Mouse (Mus musculus) kidney, adult 2 months (tissue): ENCODE measurements around the gene Eef1akmt1.

Source experiments
- CTCF ChIP-seq: fragments of 200-500 bp; conservative IDR thresholded peaks from 2 replicates; pipeline ENCODE4 v1.5.1; 2011; ENCODE audit warnings: low read depth, mild to moderate bottlenecking, control low read depth, low read length, moderate library complexity, mixed read lengths; ENCODE audit not compliant: insufficient read depth, insufficient read length
- POLR2A ChIP-seq: fragments of 200-500 bp; IDR thresholded peaks from one replicate; pipeline ENCODE4 v1.6.1; 2011; ENCODE audit warnings: low read depth, low read length, control low read depth

DNA sequence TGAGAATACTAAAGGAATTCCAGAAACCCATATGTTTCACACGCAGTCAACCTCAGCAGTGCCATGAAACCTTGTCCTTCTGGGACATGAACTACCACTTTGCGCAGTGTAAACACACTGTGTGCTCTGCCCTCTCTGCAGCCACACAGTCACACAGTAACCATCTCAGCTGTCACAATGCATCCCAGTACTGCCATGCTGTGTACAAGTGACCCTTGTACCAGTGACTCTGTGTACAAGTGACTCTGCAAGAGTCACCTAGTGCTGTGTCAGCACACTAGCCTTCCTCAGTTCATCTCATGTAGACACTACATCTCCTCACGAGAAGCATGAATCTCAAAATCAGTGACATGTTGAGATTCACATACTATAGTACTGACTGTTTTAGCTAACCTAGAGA lies 38.8 kb downstream of the Eef1akmt1 start:
- no peak for TF ChIP-seq CTCF
- TF ChIP-seq POLR2A = no peak
